Mouse (Mus musculus) telencephalon, adult 2 months (tissue): ENCODE measurements around the gene Mtap.

Experiments used
- DNase-seq: peaks from one replicate; pipeline ENCODE4 v3.0.0-alpha.2; 2011; ENCODE audit warnings: low read depth, low spot score

The Mtap gene

DNA sequence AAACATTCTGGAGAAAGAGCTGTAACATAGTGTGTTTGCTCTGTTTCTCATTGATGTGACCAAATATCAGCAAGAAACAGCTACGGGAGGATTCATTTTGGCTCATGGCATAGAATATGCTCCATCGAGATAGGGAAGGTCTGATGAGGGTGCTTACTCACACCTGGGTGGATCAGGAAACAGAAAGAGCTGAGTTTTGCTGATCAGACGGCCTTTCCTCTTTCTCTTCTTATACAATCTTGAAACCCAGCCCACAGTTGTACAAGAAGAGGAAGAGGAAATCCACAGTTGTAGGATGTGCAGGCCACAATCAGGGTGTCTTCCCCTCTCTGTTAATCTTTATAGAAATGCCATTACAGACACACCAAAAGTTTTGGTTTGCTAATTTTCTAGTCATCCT lies 75.3 kb downstream of the Mtap start:
- no peak for DNase-seq
